Mouse (Mus musculus) adrenal gland, adult 2 months (tissue): ENCODE results near the gene Cpz. TPM values are rescaled to one million over a fixed set of nuclear protein-coding genes. Genes with fewer than 3 reads are reported as not detected.

Experiments
- DNase-seq: peaks from one replicate; pipeline ENCODE4 v3.0.0; 2021
- long read RNA-seq: library from polyadenylated mRNA; stranded (forward); transcript quantifications from one replicate; pipeline ENCODE4 v2.0.0, GENCODE M21; 2021
- polyA plus RNA-seq: library from polyadenylated mRNA; depleted of rRNA; stranded (reverse); fragments of >200 nt; gene quantifications from 2 replicates; pipeline ENCODE4 v1.2.3, GENCODE M21; 2012; rRNA removed
- total RNA-seq, 2 experiments: library from RNA; stranded (reverse); gene quantifications; 2 replicates each; pipeline ENCODE4 v1.2.3; 2021

Cpz gene
- total RNA-seq (under 1 TPM; 0.45 to 0.72 TPM), polyA plus RNA-seq (5.5 and 5.7 TPM in 2 replicates)
- long read RNA-seq, partial matches to known transcripts = 0 of 1 reads
- long read RNA-seq, other reads (novel, unspliced or antisense) = 0 of 1 reads

GRCm38 (mm10) chr5:35525469-35526123 is at the start of gene Cpz:
Gene Cpz (minus strand): TSS chr5:35525698.
- DNase-seq = no peak

- peak; percentile 96 for DNase-seq
Observed at GRCm38 (mm10) chr5:35574653-35575599, 49.4 kb upstream of the Cpz start, which contains the start of gene Trmt44. Gene Trmt44 (minus strand): TSS chr5:35575070.

- DNase-seq = no peak
Observed at GRCm38 (mm10) chr5:35571546-35571945, 46.0 kb upstream of the Cpz start.

DNA sequence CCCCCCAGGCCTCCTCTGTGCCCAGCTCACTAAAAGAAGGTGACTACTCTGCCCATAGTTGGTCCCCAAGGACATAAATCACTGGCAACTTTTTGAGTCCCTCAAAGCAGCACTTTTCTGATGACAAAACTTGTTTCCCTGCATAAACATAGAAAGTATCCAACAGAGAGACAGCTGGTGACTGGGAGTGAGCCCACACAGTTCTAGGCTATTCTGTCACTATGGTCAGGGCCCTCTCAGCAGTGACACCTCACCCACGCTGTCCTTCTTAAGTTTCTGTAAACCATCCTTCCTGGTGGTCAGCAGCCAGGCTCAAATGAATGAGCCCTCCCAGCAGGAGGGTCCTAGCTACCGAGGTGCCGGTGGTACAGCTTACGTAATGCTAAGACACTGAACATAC is 41.1 kb upstream of the Cpz start:
- DNase-seq = no peak

DNA sequence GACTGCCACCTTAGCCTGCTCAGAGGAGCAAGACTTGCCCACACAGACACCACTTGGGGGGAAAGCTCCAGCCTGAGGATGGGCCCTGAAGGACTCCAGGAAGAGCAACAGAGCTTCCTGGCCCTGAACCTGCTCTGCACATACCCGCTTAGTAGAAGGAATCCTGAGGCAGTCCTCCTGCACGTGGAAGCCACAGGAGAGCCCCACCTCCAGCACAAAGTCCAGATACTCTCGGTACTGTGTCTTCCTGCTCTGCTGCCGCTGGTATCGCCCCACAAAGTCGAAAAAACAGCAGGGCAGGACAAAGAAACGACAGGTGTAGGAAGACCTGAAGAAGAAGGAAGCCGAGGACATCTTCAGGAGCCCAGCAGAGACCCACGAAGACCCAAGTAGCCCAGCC is 39.7 kb upstream of the Cpz start:
- DNase-seq = no peak

DNA sequence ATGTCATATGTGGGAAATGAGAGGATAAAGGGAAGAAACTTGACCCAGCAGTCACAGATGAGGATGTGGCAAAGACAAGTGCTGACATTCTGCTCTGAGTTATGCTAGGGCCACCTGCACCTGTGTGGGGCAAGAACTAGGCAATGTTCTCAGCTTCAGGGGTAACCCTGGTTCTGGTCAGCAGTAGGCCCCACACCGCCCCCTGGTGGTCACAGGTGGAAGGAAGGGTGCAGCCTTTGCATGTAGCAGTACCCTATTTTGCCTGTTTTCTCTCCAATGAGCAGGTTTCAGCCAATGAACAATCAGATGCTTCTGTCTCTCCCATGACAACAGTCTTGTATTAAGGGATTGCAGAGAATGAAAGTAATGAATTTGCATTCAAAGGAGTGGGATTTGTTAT is 38.0 kb upstream of the Cpz start:
- DNase-seq = peak; percentile 75

GRCm38 (mm10) chr5:35562616-35563015 is 37.1 kb upstream of the Cpz start:
- no peak for DNase-seq

DNA sequence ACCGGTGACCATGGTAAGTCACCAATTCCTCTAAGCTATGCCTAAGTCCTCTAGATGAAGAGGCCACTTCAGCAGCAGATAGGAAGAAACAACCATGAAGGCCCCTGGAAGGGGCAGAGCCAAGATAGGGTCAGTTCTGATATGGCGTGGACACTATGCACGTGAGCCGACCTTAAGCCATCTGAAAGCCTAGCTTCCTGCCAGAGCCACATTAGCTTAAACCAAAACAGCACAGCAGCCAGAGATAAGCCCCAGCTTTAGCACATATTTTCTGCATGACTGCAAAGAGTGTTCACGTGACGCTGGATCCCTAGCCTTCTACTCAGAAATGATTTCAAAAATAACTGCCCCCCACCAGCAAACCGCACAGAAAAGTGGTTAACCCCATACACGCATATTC is 33.9 kb upstream of the Cpz start:
- DNase-seq = no peak

GRCm38 (mm10) chr5:35557946-35558621 is 32.6 kb upstream of the Cpz start:
- DNase-seq = no peak

- no peak for DNase-seq
Observed at GRCm38 (mm10) chr5:35556393-35556792, 30.9 kb upstream of the Cpz start.

- no peak for DNase-seq
Observed at GRCm38 (mm10) chr5:35552838-35553539, 27.5 kb upstream of the Cpz start.

DNA sequence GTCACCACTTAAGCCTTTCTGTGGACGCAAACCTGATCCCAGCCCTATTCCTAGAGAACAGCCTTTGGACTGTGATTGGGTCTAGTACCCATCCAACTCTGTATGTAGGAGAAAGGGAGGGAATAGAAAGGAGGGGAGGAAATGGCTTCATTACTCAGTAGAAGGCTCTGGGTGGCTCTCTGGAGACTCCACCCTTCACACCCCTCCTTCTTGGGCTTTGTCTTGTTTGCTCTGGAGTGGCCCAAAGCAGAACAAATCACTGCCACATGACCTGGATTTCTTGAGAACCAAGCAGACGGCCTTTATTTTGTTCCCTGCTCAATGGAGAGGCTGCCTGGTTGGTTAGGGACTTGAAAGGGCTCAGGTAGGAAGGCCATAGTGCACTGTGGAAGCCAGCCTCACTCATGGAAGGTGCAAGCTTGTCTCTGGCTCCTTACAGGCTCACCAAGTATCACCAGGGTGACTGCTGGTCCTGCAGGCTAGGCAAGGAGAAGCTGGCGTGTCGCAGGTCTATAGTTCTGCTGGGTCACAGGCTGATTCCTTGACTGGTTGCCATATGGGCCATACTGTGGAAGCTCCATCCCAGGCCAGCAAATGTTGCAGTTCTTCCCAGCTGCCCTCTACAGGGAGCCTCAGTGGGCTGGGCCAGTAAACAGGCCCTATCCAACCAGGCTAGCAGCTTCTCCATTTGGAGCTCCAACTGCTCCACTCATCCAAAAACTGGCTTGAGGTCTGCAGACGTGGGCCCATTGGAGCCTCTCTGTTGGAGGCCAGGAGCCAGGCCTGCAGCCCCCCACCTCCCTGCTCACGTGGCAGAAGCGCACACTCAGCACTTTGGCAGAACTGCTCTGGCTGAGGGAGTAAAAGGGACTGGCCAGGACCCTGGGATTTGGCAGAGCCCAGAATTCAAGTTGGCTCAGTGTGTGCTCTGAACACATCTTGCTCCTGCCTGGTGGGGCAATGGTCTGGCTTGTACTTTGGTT is 26.6 kb upstream of the Cpz start:
- no peak for DNase-seq

GRCm38 (mm10) chr5:35546127-35546526 is 20.6 kb upstream of the Cpz start:
- no peak for DNase-seq

- no peak for DNase-seq
Observed at GRCm38 (mm10) chr5:35541059-35541790, 15.7 kb upstream of the Cpz start.

GRCm38 (mm10) chr5:35540555-35540954 is 15.1 kb upstream of the Cpz start:
- no peak for DNase-seq

- DNase-seq = no peak
Observed at GRCm38 (mm10) chr5:35539576-35539975, 14.1 kb upstream of the Cpz start.

GRCm38 (mm10) chr5:35538022-35538421 is 12.5 kb upstream of the Cpz start:
- no peak for DNase-seq

DNA sequence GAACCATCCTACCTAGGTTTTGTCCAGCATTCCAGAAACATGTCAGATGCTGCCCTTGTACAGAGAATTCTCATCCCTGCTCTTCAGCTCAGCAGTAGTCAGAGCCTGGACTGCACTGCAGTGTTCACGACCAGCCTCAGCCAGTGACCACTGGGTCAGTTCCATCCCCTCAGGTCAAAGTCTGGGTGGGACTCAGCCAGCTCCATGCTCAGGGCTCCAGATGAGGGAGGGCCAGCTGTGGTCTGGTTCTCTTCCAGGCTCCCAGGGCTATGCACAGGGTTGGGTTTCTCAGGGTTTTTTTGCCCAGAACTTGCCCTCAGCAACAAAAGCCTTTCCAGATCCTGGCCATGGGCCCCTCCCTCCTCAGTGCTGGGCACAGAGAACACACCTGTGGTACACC is 12.0 kb upstream of the Cpz start:
- no peak for DNase-seq

- DNase-seq = no peak
Observed at GRCm38 (mm10) chr5:35536271-35536670, 10.8 kb upstream of the Cpz start.

DNA sequence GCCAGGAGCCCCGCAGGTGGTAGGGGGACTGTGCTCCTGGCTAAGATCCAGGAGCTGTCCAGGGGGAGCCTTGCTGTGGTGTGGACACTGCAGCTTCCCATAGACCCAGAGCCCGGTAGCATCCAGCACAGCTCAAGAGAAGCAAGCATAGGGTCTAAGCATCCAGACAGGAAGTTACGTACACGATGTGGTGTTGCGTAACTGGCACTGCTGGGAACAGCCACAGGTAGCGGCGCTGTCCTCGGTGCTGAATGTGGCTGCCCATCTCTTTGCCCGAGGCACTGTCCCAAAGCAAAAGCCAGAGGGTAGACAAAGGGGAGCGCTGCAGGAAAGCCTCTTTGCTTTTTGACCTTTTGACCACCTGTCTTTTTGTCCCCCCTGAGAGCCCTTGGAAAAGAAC is 6.1 kb upstream of the Cpz start:
- no peak for DNase-seq
